Mouse (Mus musculus): ENCODE measurements around the gene Nr1d1. TPM values are rescaled to one million over a fixed set of nuclear protein-coding genes. Genes with fewer than 3 reads are reported as not detected.

Nr1d1 gene
- total and polyA plus RNA-seq, 3 experiments, result 0.75 to 2.3 (median 0.93) TPM

GRCm38 (mm10) chr11:98768127-98769006 is 6.8 kb downstream of the Nr1d1 start:
- no peaks in the 10 kb centered on the region; the same call in 1 of the 2 replicates for H3K27me3 ChIP-seq (ENCODE audit: insufficient read depth, low read length)
- no peaks in the 10 kb centered on the region for H3K9me3 ChIP-seq (replicated peaks)
- ATAC-seq (ENCODE audit: extremely low read depth, insufficient number of reproducible peaks, low FRiP score, poor library complexity, severe bottlenecking) (peak; percentile 62), DNase-seq (ENCODE audit: low spot score) (peak; percentile 54)
- peak overlapping the region; percentile 73 for H3K4me3 ChIP-seq (ENCODE audit: low read depth, low read length)
- no peak for TF ChIP-seq TAL1 (conservative IDR thresholded peaks at IDR 0.05; ENCODE audit: low read depth, low read length)
- TF ChIP-seq POLR2AphosphoS5 (IDR thresholded peaks at IDR 0.05; ENCODE audit: insufficient replicate concordance, low read depth, low read length), result no peak
- no peak for TF ChIP-seq GATA2 (IDR thresholded peaks at IDR 0.05; ENCODE audit: borderline replicate concordance, low read depth, low read length)
- no peak for TF ChIP-seq CTCF (IDR thresholded peaks at IDR 0.05; ENCODE audit: low read depth, low read length)
- no peak for TF ChIP-seq GATA1 (IDR thresholded peaks at IDR 0.05; ENCODE audit: borderline replicate concordance, low read length)
- peaks cover 73% of the 10 kb centered on the region for H3K36me3 ChIP-seq (replicated peaks)
- H3K4me1 ChIP-seq (ENCODE audit: insufficient read depth, low read depth, low read length), result peaks cover 97% of the 10 kb centered on the region

GRCm38 (mm10) chr11:98767713-98768112 is 7.4 kb downstream of the Nr1d1 start:
- TF ChIP-seq GATA2 (IDR thresholded peaks at IDR 0.05; ENCODE audit: borderline replicate concordance, low read depth, low read length) (no peak), POLR2AphosphoS5 (IDR thresholded peaks at IDR 0.05; ENCODE audit: insufficient replicate concordance, low read depth, low read length) (no peak), GATA1 (IDR thresholded peaks at IDR 0.05; ENCODE audit: borderline replicate concordance, low read length) (no peak), TAL1 (conservative IDR thresholded peaks at IDR 0.05; ENCODE audit: low read depth, low read length) (no peak), CTCF (IDR thresholded peaks at IDR 0.05; ENCODE audit: low read depth, low read length) (no peak)
- Histone ChIP-seq H3K4me3 (ENCODE audit: low read depth, low read length) (peak overlapping the region; percentile 73), H3K4me1 (ENCODE audit: insufficient read depth, low read depth, low read length) (peaks cover 97% of the 10 kb centered on the region), H3K9me3 (replicated peaks) (no peaks in the 10 kb centered on the region), H3K27me3 (ENCODE audit: insufficient read depth, low read length) (no peaks in the 10 kb centered on the region; the same call in 1 of the 2 replicates), H3K36me3 (replicated peaks) (peaks cover 80% of the 10 kb centered on the region)
- DNase-seq (ENCODE audit: low spot score) (no peak), ATAC-seq (ENCODE audit: extremely low read depth, insufficient number of reproducible peaks, low FRiP score, poor library complexity, severe bottlenecking) (no peak)

- Histone ChIP-seq H3K36me3 (replicated peaks) (peaks cover 84% of the 10 kb centered on the region), H3K9me3 (replicated peaks) (no peaks in the 10 kb centered on the region), H3K4me3 (ENCODE audit: low read depth, low read length) (peak overlapping the region; percentile 67), H3K27me3 (ENCODE audit: insufficient read depth, low read length) (no peaks in the 10 kb centered on the region; the same call in 1 of the 2 replicates), H3K4me1 (ENCODE audit: insufficient read depth, low read depth, low read length) (peaks cover 97% of the 10 kb centered on the region)
- ATAC-seq (ENCODE audit: extremely low read depth, insufficient number of reproducible peaks, low FRiP score, poor library complexity, severe bottlenecking) (peak; percentile 75), DNase-seq (ENCODE audit: low spot score) (peak; percentile 88)
- no peak for TF ChIP-seq CTCF (IDR thresholded peaks at IDR 0.05; ENCODE audit: low read depth, low read length)
- no peak for TF ChIP-seq GATA2 (IDR thresholded peaks at IDR 0.05; ENCODE audit: borderline replicate concordance, low read depth, low read length)
- no peak for TF ChIP-seq POLR2AphosphoS5 (IDR thresholded peaks at IDR 0.05; ENCODE audit: insufficient replicate concordance, low read depth, low read length)
- no peak for TF ChIP-seq GATA1 (IDR thresholded peaks at IDR 0.05; ENCODE audit: borderline replicate concordance, low read length)
- no peak for TF ChIP-seq TAL1 (conservative IDR thresholded peaks at IDR 0.05; ENCODE audit: low read depth, low read length)
Observed at GRCm38 (mm10) chr11:98767276-98767675, 7.9 kb downstream of the Nr1d1 start.

- Histone ChIP-seq H3K4me1 (ENCODE audit: insufficient read depth, low read depth, low read length) (peaks cover 97% of the 10 kb centered on the region), H3K36me3 (replicated peaks) (peaks cover 87% of the 10 kb centered on the region), H3K27me3 (ENCODE audit: insufficient read depth, low read length) (no peaks in the 10 kb centered on the region; the same call in 1 of the 2 replicates), H3K4me3 (ENCODE audit: low read depth, low read length) (peak overlapping the region; percentile 67), H3K9me3 (replicated peaks) (no peaks in the 10 kb centered on the region)
- ATAC-seq (ENCODE audit: extremely low read depth, insufficient number of reproducible peaks, low FRiP score, poor library complexity, severe bottlenecking) (no peak), DNase-seq (ENCODE audit: low spot score) (no peak)
- no peak for TF ChIP-seq GATA2 (IDR thresholded peaks at IDR 0.05; ENCODE audit: borderline replicate concordance, low read depth, low read length)
- TF ChIP-seq CTCF (IDR thresholded peaks at IDR 0.05; ENCODE audit: low read depth, low read length), result no peak
- no peak for TF ChIP-seq POLR2AphosphoS5 (IDR thresholded peaks at IDR 0.05; ENCODE audit: insufficient replicate concordance, low read depth, low read length)
- TF ChIP-seq GATA1 (IDR thresholded peaks at IDR 0.05; ENCODE audit: borderline replicate concordance, low read length), result no peak
- TF ChIP-seq TAL1 (conservative IDR thresholded peaks at IDR 0.05; ENCODE audit: low read depth, low read length), result no peak
Observed at GRCm38 (mm10) chr11:98766816-98767215, 8.3 kb downstream of the Nr1d1 start.

- Histone ChIP-seq H3K27me3 (ENCODE audit: insufficient read depth, low read length) (no peaks in the 10 kb centered on the region; the same call in 1 of the 2 replicates), H3K4me3 (ENCODE audit: low read depth, low read length) (peak overlapping the region; percentile 67; the same call in 1 of the 2 replicates), H3K36me3 (replicated peaks) (peaks cover 87% of the 10 kb centered on the region), H3K4me1 (ENCODE audit: insufficient read depth, low read depth, low read length) (peaks cover 95% of the 10 kb centered on the region), H3K9me3 (replicated peaks) (no peaks in the 10 kb centered on the region)
- TF ChIP-seq TAL1 (conservative IDR thresholded peaks at IDR 0.05; ENCODE audit: low read depth, low read length) (no peak), CTCF (IDR thresholded peaks at IDR 0.05; ENCODE audit: low read depth, low read length) (no peak), GATA1 (IDR thresholded peaks at IDR 0.05; ENCODE audit: borderline replicate concordance, low read length) (no peak), POLR2AphosphoS5 (IDR thresholded peaks at IDR 0.05; ENCODE audit: insufficient replicate concordance, low read depth, low read length) (no peak), GATA2 (IDR thresholded peaks at IDR 0.05; ENCODE audit: borderline replicate concordance, low read depth, low read length) (no peak)
- ATAC-seq (ENCODE audit: extremely low read depth, insufficient number of reproducible peaks, low FRiP score, poor library complexity, severe bottlenecking), result no peak
- no peak for DNase-seq (ENCODE audit: low spot score)
Observed at GRCm38 (mm10) chr11:98766346-98766745, 8.8 kb downstream of the Nr1d1 start.
